Mouse (Mus musculus): ENCODE data around the gene Tusc1. TPM values are rescaled to one million over a fixed set of nuclear protein-coding genes. Genes with fewer than 3 reads are reported as not detected.
A peak's percentile ranks its signal among the peaks of the same experiment; 100 is the strongest.

Gene Tusc1
- polyA plus RNA-seq (2015; fragmentation: Nextera tagmentation; extraction: Ambion mirVana): 1.8 and 2.3 TPM in 2 replicates

DNA sequence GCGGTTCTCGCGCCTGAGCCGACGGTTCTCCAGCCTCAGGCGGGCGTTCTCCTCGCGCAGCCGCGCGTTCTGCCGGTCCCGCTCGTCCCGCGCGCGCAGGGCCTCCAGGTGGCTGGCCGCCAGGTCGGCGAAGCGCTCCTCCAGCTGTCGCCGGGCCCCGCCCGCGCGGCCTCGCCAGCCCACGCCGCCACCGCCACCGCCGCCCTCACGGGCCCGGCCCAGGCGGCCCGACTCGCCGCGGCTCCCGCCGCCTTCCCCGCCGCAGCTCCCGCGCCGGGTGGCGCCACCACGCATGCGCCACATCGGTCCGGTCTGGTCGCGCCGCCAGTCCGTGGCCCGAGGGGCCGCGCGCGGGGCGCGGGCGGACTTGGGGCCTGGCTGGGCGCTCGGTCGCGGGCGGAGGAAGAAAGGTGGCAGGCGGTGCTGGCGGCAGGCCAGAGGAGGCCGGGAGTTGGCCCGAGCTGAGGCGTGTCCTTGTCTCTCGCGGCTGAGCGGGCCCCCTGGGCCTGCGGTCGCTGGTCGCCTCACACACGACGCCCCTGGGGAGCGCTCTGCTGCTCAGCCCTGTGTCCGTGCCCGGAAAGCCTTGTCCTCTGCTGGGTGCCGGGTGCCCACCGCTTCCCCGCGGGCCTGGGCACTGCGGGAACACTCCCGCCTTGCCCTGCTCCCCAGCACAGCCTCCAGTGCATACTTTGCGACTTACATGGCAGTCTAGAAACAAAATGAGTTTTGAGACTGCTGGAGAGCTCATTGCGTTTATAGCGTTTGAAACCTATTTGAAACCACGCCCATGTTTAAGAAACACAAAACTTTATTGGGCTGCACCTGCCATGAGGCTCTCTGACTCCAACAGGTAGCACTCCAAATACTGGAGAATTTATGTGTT, at the start of gene Tusc1:
Gene Tusc1, minus strand, starts transcription at position 394 of the 886 bp plus-strand sequence.
- no peaks in the 10 kb centered on the region for H3K27me3 ChIP-seq (ENCODE audit: insufficient read depth, low read length)
- H3K9me3 ChIP-seq (ENCODE audit: low read length): no peaks in the 10 kb centered on the region
- no peaks in the 10 kb centered on the region for H3K36me3 ChIP-seq (ENCODE audit: insufficient read depth, low read length)
- H3K9ac ChIP-seq (replicated peaks; ENCODE audit: low read length): peak within 1 kb of the TSS; percentile 94
- ATAC-seq (ENCODE audit: low FRiP score, low TSS enrichment): peak; percentile 92
- peak within 1 kb of the TSS; percentile 94 for H3K4me2 ChIP-seq (replicated peaks; ENCODE audit: low read depth, low read length)
- peak within 1 kb of the TSS; percentile 87 for H3K27ac ChIP-seq (ENCODE audit: low read length)
- peaks cover 4% of the 10 kb centered on the region; the same call in 1 of the 2 replicates for H3K4me1 ChIP-seq (ENCODE audit: insufficient read depth, low read length)
- peak within 1 kb of the TSS; percentile 56 for H3K4me3 ChIP-seq (ENCODE audit: low read length)
- WGBS: 1% methylated on average over 59 of the region's 97 CpGs

GRCm38 (mm10) chr4:93352930-93353329, 17.6 kb upstream of the Tusc1 start:
- H3K9ac ChIP-seq (replicated peaks; ENCODE audit: low read length): no peak overlapping the region
- no peak overlapping the region for H3K4me3 ChIP-seq (ENCODE audit: low read length)
- 64% methylated on average over 2 of the region's 2 CpGs for WGBS
- H3K4me1 ChIP-seq (ENCODE audit: insufficient read depth, low read length): no peaks in the 10 kb centered on the region
- H3K4me2 ChIP-seq (replicated peaks; ENCODE audit: low read depth, low read length): no peak overlapping the region
- no peaks in the 10 kb centered on the region for H3K36me3 ChIP-seq (ENCODE audit: insufficient read depth, low read length)
- no peak for ATAC-seq (ENCODE audit: low FRiP score, low TSS enrichment)
- H3K27me3 ChIP-seq (ENCODE audit: insufficient read depth, low read length): no peaks in the 10 kb centered on the region
- no peaks in the 10 kb centered on the region for H3K9me3 ChIP-seq (ENCODE audit: low read length)
- no peak overlapping the region for H3K27ac ChIP-seq (ENCODE audit: low read length)

- Histone ChIP-seq H3K4me2 (replicated peaks; ENCODE audit: low read depth, low read length) (no peak overlapping the region), H3K27me3 (ENCODE audit: insufficient read depth, low read length) (no peaks in the 10 kb centered on the region), H3K27ac (ENCODE audit: low read length) (no peak overlapping the region), H3K9ac (replicated peaks; ENCODE audit: low read length) (no peak overlapping the region), H3K36me3 (ENCODE audit: insufficient read depth, low read length) (no peaks in the 10 kb centered on the region), H3K9me3 (ENCODE audit: low read length) (no peaks in the 10 kb centered on the region), H3K4me1 (ENCODE audit: insufficient read depth, low read length) (no peaks in the 10 kb centered on the region), H3K4me3 (ENCODE audit: low read length) (no peak overlapping the region)
- no peak for ATAC-seq (ENCODE audit: low FRiP score, low TSS enrichment)
- WGBS: 100% methylated on average over 2 of the region's 2 CpGs
These were observed 9.0 kb upstream of the Tusc1 start for GRCm38 (mm10) chr4:93344357-93344756.

DNA sequence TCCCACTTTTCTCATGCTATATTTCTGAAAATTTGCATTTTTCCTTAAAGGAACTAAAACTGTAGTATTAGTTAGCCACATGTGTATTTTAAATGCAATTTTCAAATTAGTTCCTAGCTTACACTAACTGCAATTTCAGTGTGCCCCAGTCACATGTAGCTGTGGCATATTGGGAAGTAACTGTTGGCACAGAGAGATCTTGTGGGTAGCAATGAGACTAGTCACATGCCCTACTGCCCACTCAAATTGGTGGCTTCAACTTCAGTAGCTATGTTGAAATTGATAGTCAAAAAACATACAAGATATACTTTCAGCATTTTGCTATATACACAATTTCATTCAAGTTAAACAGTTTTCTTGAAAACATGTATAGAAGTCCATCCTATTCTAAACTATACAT, 6.3 kb upstream of the Tusc1 start:
- Histone ChIP-seq H3K4me1 (ENCODE audit: insufficient read depth, low read length) (no peaks in the 10 kb centered on the region), H3K27me3 (ENCODE audit: insufficient read depth, low read length) (no peaks in the 10 kb centered on the region), H3K27ac (ENCODE audit: low read length) (no peak overlapping the region), H3K9ac (replicated peaks; ENCODE audit: low read length) (no peak overlapping the region), H3K36me3 (ENCODE audit: insufficient read depth, low read length) (no peaks in the 10 kb centered on the region), H3K9me3 (ENCODE audit: low read length) (no peaks in the 10 kb centered on the region), H3K4me3 (ENCODE audit: low read length) (no peak overlapping the region), H3K4me2 (replicated peaks; ENCODE audit: low read depth, low read length) (no peak overlapping the region)
- ATAC-seq (ENCODE audit: low FRiP score, low TSS enrichment): no peak

DNA sequence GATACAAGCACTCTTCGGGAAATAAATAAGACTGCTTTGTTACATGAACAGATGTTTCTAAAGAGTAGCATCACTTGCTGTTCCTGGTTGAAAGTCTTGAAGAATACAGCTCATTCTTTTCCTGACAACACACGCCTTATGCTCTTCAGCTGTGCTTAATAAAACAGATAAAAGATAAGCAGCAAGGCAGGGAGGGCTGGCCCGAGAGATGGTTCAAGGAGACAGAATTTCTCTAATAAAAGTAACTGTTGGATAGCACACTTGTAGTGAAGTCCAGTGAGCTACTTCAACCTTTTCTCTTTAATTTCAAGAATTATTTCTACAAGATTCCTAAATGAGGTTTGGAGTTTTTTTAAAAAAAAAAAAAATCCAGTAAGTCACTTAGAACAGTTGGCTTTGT, 2.7 kb upstream of the Tusc1 start:
- no peak overlapping the region for H3K9ac ChIP-seq (replicated peaks; ENCODE audit: low read length)
- no peaks in the 10 kb centered on the region for H3K27me3 ChIP-seq (ENCODE audit: insufficient read depth, low read length)
- no peak for ATAC-seq (ENCODE audit: low FRiP score, low TSS enrichment)
- 70% methylated on average over 3 of the region's 3 CpGs for WGBS
- no peak overlapping the region for H3K4me3 ChIP-seq (ENCODE audit: low read length)
- no peaks in the 10 kb centered on the region for H3K9me3 ChIP-seq (ENCODE audit: low read length)
- no peak overlapping the region for H3K4me2 ChIP-seq (replicated peaks; ENCODE audit: low read depth, low read length)
- H3K36me3 ChIP-seq (ENCODE audit: insufficient read depth, low read length): no peaks in the 10 kb centered on the region
- peaks cover 4% of the 10 kb centered on the region; the same call in 1 of the 2 replicates for H3K4me1 ChIP-seq (ENCODE audit: insufficient read depth, low read length)
- no peak overlapping the region for H3K27ac ChIP-seq (ENCODE audit: low read length)

DNA sequence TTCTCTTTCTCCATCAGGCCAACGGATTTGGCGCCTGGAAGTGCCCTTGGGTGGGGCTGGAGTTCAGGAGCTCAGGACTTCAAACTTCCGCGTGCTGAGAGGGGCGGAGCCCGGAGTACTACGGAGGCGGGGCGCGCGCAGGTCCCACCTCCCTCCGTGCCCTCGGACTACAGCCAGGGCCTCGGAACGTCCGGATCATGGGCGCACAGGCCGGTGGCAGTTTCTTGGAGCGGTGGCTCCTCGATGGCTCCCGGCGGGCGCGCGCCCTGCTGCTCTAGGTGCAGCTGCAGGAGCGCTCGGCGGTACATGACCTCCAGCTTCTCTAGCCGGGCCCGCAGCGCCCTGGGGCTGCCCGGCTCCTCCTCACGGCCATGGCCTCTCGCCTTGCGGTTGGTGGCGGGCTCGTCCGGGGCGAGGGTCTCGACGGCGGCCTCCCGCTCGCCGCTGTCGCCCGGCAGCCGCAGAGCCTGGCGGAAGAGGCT, 634 bp downstream of the Tusc1 start:
- Histone ChIP-seq H3K9me3 (ENCODE audit: low read length) (no peaks in the 10 kb centered on the region), H3K4me2 (replicated peaks; ENCODE audit: low read depth, low read length) (peak overlapping the region; percentile 94), H3K27me3 (ENCODE audit: insufficient read depth, low read length) (no peaks in the 10 kb centered on the region), H3K36me3 (ENCODE audit: insufficient read depth, low read length) (no peaks in the 10 kb centered on the region), H3K27ac (ENCODE audit: low read length) (peak overlapping the region; percentile 87), H3K4me3 (ENCODE audit: low read length) (peak overlapping the region; percentile 56), H3K4me1 (ENCODE audit: insufficient read depth, low read length) (peaks cover 4% of the 10 kb centered on the region; the same call in 1 of the 2 replicates), H3K9ac (replicated peaks; ENCODE audit: low read length) (peak overlapping the region; percentile 94)
- WGBS: under 1% methylated on average over 41 of the region's 49 CpGs
- peak; percentile 96 for ATAC-seq (ENCODE audit: low FRiP score, low TSS enrichment)

GRCm38 (mm10) chr4:93307486-93307885, 27.8 kb downstream of the Tusc1 start:
- H3K9ac ChIP-seq (replicated peaks; ENCODE audit: low read length): no peak overlapping the region
- no peaks in the 10 kb centered on the region for H3K36me3 ChIP-seq (ENCODE audit: insufficient read depth, low read length)
- no peak overlapping the region for H3K27ac ChIP-seq (ENCODE audit: low read length)
- H3K4me3 ChIP-seq (ENCODE audit: low read length): no peak overlapping the region
- no peaks in the 10 kb centered on the region for H3K4me1 ChIP-seq (ENCODE audit: insufficient read depth, low read length)
- no peaks in the 10 kb centered on the region for H3K27me3 ChIP-seq (ENCODE audit: insufficient read depth, low read length)
- 92% methylated on average over 3 of the region's 3 CpGs for WGBS
- no peak overlapping the region for H3K4me2 ChIP-seq (replicated peaks; ENCODE audit: low read depth, low read length)
- no peaks in the 10 kb centered on the region for H3K9me3 ChIP-seq (ENCODE audit: low read length)
- ATAC-seq (ENCODE audit: low FRiP score, low TSS enrichment): no peak

DNA sequence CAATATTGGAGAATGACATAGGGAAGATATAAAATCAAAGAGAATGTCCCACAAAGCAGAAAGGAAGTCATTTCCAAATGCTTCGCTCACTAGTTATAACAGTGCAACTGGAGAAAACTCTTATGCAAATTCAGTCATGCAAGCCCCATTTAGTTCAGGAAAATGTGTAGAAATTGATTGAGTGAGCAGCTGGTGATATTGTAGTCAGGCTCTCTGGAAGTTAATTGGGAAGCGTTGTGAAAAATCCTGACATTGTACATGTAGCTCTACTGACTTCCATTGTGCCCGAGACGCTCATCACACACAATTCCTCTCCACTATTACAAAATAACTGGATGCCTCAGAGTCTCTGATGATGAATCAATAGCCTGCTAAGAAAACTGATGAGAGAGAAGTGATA, 49.2 kb downstream of the Tusc1 start:
- no peak overlapping the region for H3K4me3 ChIP-seq (ENCODE audit: low read length)
- no peak overlapping the region for H3K4me2 ChIP-seq (replicated peaks; ENCODE audit: low read depth, low read length)
- no peaks in the 10 kb centered on the region for H3K9me3 ChIP-seq (ENCODE audit: low read length)
- no peaks in the 10 kb centered on the region for H3K36me3 ChIP-seq (ENCODE audit: insufficient read depth, low read length)
- H3K27me3 ChIP-seq (ENCODE audit: insufficient read depth, low read length): no peaks in the 10 kb centered on the region
- no peak overlapping the region for H3K9ac ChIP-seq (replicated peaks; ENCODE audit: low read length)
- 95% methylated on average over 4 of the region's 4 CpGs for WGBS
- H3K4me1 ChIP-seq (ENCODE audit: insufficient read depth, low read length): no peaks in the 10 kb centered on the region
- ATAC-seq (ENCODE audit: low FRiP score, low TSS enrichment): no peak
- no peak overlapping the region for H3K27ac ChIP-seq (ENCODE audit: low read length)

Data from kidney, embryonic 16.5 days (tissue).